Mouse (Mus musculus) lung, postnatal 10 days (tissue): ENCODE measurements around the gene Mogat2.
A peak's percentile ranks its signal among the peaks of the same experiment; 100 is the strongest.

ENCODE experiments used
- DNase-seq: peaks from one replicate; pipeline ENCODE4 v3.0.0; 2021

Mogat2 gene

DNA sequence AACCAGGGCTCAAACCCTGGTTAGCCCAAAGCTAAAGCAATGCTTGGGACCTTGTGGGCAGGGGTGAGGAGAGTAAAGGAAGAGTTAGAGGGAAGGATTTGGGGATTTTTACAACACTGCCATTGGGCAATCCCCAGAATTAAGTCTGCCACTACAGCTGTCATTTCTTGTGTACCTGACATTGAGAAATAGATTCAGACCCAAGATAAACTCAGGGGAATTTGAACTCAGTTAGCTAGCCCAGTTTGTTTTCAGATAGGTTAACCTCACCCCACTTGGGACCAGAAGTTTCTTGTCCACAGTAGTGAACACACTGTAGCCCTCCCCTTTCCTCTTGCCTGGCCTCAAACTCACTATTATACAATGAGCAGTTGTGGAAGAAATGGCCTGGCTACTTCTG, 47.0 kb downstream of the Mogat2 start:
- DNase-seq: no peak

DNA sequence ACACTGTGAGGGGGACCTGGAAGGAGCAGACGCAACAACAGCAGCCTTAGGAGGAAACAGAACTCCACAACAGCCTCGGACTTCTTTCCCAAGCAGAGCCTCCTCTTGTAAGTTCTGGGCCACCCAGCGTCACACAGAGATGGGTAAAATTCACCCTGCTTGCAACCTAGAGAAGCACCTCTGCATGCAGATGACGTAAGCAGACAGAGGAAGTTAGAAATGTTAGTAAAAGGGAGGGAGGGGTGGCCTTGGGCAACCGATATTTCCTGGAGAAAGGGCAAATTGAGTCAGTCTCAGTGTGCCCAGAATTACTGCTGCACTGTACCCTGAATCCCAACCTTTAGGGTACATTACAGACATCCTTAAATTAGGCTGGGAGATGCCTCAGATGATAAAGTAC, 48.5 kb downstream of the Mogat2 start:
- DNase-seq: no peak

DNA sequence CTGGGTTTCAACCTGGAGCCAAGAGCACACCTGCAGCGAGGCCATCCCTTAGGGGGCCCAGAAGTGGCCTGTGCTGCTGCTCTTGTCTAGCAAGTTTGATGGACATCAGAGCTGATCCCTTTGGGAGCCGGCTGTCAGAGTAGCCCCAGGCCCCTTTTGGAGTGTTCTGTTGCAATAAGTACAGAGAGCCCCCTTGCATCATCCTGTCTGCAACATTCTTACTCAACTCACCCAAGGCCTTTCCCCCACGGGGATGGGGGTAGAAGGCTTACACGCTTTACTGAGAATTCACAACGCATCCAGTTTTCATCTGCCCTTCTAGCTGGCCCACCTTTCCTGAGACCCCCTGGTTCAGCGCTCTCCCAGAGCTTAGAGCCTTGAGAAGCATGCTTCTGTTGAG, 49.8 kb downstream of the Mogat2 start:
- DNase-seq: no peak

DNA sequence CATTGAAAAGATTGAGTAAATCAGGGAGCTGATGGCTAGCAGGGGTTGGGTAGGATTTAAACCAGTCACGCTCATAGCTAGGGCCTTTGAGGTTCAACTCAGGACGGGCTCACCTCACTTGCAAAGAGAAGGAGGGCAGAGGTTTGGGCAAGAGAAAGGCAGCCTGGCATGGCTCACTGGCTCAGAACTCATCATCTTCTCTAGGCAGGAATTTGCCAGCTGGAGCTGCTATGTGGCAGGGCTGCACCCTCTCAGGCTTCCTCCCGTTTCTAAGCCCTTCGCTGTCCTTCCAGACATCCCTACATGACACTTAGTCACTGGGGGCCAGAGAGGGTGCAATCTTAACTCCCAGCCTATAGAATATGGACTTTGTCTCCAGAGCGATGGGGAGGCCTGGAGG, 51.0 kb downstream of the Mogat2 start:
- no peak for DNase-seq

DNA sequence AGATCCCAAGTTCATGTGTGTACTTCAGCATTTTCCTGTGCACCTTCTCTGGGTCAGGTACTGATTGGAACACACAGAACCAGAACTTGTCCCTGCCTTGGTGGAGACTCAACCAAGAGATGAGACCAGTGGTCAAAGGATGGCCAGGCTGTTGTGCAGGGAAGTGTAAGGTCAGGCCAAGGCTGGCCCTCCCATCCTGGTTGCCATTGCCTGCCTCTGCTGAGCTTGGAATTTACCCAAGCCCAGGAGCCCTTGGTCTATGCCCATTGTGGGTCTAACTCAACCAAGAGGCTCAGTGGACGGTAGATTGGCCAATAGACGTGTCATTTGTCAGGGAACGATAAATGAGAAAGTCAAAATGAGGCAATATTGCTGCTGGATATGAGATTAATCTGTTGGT, 53.0 kb downstream of the Mogat2 start:
- DNase-seq: no peak

DNA sequence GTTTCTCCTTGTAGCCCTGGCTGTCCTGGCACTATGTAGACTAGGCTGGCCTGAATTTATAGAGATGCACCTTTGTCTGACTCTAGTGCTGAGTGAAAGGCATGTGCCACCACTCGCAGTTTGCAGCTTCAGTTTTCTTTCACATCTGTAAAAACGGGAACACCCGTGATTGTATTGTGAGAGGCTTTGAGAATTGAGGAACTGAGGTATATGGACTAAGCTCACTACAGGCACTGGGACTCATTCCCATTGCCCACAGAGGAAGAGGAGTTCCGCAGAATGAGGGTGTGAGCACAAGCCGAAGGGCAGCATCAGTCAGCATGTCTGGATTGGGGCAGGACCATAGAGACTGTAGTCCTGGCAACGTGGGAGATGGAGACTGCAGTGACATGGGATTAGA, 54.7 kb downstream of the Mogat2 start:
- DNase-seq: no peak

DNA sequence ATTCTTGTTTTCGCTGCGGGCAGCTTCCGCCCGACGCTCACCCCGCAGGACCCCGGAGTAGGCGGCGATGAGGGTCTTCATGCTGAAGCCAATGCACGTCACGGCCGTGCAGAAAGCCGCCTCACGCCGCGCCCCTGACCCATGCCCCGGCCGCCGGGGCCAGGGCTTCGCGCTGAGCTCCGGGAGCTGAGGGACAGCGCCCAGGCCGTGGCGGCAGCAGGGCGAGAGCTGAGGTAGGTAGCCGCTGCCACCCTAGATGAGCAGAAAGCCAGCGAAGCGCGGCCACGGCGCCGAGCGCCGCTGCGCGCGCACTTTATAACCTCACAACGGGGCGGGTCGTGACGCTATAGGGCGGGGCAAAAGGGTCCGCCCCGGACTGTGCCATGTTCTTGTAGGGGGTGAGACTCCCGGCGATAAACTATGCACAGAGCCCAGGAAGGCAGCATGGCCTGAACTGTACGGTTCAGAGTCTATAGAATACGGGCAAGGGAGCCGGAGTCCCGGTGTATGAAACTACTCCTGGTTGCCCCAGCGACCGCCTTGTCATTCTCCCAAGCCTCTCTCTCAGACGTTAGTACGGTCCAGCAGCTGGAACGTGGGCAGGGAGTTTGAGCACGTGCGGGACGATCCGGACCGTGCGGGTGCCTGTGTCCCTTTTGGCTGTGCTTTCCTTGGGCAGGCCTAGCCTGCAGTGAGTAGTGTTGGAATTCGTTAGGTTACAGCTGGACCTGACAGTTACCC, 55.8 kb downstream of the Mogat2 start, which contains the start of gene Dgat2:
Dgat2 (minus strand) TSS at position 288 of the 741 bp plus-strand sequence.
- peak; percentile 91 for DNase-seq

DNA sequence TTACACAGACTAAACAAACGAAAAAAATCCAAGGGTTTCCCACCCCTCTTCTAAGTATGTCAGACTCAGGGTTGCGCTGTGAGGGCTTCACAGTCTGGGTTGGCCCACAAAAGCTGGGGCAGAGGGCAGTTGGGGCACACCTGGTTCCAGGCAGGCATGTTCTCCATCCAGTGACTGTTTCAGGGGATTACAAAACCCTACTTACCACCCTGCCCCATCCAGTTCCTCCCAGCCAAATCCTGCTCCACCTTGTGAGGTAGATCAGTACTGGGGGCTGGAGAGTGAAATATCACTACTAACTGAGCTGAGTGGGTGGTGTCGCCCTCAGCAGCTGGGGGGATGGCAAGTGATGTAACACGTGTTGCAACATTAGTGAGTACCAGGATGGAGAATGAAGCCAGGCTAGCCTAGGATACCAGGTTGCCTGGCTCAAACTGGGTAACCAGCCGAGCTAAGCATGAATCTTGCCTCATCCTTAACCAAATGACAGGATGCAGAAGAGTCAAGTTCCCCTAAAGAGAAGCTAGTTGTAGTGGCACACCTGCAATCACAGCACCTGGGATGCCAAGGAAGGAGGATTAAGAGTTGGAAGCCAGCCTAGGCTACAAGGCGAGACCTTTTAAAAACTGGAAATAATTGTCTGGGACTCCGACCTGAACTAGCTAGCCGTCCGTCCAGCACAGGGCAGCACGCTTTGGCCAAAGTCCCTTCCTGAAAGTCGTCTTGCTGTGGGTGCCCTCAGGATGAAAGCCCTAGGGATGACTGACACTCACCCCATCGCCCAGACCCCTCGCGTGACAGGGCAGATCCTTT, 56.6 kb downstream of the Mogat2 start:
- peak; percentile 25 for DNase-seq

DNA sequence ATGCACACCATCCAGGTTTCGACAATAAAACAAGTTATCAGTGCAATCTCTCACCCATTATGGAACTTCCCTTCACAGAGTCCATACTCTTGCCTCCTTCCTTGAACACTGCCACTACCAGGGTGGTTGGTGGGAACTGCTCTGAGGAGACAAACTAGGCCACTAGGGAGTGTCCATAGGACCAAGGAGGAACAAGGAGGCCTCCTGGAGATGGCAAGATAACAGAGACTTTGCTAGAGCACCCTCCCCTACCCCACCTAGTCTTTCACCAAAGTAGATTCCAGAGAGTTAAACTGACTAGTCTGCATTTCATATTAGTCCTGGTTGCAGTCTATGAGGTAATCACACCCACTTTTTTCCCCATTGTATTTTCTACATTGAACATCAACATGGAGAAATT, 58.3 kb downstream of the Mogat2 start:
- DNase-seq: no peak

DNA sequence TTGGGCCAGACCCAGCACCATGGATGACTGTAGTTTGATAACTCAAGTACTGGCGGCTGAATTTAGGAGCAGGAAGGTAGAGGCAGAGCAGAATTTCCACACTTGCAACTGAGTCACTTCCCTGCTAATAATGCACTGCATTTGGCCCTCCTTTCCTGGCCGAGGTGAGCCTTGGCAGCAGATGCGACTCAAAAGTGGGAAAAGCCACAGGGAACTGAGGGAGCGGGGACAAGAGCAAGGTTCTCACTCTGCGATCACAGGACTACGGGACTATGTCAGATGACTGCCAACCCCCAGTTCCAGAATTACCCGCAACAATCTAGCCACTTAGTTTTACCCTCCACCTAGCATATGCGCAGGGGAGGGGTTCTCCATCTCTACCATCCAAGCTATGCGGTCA, 59.1 kb downstream of the Mogat2 start:
- no peak for DNase-seq

DNA sequence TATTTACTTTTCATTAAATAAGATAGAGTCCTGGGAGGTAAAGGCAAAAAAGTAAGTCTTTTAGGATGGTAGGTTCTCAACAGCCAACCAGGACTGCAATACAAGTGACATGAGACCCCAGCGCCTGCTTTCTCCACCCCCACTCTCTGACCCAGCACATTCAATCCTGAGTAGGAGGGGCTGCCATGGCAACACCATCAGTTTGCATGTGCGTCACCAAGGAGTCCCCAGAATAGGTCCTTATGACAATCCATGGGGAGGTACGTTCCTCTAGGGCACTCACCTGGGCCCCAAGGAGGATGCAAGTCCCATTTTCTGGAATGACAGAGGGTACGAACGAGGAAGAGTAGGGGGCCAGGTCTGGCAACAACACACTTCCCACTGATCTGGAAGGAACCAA, 61.0 kb downstream of the Mogat2 start:
- DNase-seq: no peak

DNA sequence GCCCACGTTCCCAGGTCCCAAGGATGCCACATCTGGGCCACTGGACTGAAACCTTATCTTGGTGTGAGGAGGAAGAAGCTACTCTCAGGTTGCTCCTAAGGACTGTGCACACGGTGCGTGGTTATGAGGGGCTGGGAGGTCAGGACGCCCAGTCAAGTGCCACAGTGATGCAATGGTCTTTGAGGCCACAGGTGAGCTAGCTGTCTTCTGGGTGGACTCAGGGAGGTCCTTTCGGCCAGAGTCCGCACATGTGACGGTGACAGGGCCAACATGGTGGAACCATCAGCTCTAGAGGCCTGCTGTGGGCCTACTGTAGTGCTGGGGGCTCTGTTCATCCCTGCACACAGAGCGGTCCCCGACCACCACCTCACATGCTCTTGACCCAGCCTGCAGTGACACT, 62.8 kb downstream of the Mogat2 start:
- no peak for DNase-seq

DNA sequence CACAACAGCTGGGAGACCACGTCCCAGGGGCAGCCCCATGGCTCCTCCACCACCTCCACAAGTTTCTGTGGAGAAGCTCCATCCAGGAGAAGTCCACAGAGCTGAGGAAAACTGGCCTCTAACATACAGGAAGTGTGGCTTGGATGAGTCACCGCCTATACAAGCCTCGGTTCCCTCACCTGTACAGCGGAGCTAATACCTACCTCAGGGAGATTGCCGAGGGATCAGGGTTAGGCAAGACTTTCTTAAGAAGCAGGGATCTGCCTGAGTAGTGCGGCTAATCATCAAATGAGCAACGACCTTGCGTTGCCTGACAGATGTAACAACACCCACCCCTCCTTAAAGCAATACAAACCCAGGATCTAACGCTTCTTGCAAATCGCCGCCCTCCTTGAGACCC, 63.3 kb downstream of the Mogat2 start:
- DNase-seq: no peak

DNA sequence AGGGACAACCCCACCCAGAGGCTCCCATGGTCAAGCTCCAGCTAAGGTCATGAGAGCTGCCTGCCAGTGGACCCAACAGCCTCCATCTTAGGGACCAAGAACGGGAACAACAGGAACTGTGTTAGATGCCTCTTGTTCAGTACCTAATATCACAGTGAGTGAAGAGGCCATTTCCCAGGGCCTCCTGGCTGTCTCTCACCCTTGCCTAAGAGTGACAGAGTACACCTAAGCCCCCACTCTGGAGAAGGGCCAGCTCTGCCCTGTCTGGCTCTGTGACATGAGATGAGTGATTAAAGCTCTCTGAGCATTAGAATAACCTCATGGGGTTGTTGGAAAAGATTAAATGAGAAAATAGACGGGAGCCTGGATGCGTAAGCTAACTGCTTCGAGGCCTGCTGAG, 64.4 kb downstream of the Mogat2 start:
- DNase-seq: no peak

DNA sequence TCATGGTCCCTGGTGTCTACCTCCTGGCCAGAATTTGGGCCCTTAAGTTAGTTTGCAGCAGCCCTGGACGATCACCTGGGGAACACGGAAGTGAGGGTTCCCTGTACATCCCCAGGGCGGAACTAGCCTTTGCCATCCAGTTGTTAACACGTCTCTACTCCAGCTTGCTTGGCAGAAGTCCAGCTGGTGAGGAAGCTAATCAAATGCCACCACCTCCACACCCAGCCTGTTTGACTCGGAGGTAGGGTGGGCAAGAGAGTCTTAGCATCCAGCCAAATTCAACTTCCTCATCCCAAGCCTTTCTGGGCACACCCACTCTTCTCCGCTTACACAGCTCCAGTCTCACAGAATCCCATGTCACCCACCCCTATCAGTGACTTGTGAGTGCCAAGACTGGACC, 65.5 kb downstream of the Mogat2 start:
- peak; percentile 44 for DNase-seq

DNA sequence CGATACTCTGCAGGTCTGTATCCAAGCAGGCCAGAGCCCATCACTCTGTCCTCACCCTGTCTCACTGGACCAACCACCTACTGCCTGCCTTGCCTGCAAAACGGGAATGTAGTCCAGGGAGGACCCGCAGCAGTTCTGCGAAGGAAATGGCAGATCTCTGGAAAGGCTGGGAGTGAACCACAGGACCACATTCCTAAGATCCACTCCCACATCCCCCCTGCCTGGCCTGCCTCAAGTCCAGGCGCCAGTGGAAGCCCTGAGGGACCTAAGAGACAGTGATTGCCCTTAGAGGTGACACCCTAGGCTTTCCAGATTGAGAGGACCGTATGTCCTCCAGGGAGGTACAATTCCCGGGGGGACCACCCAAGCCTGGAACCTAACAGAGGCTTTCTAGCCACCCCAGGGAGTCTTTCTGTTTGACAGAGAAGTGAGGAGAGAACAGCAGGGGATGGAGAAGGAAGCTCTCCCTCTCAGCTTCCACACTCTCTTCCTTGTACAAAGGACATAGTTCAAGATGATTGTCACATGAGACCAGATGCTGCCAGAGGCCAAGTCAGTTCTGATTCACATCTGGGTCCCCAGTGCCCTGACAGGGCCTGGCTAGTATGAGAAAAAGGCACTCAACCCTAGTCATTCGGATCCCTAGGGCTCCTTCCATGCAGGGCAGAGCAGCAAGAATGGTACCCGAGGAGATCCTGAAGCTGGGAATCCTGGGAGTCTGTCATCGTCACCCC, 66.5 kb downstream of the Mogat2 start:
- no peak for DNase-seq

DNA sequence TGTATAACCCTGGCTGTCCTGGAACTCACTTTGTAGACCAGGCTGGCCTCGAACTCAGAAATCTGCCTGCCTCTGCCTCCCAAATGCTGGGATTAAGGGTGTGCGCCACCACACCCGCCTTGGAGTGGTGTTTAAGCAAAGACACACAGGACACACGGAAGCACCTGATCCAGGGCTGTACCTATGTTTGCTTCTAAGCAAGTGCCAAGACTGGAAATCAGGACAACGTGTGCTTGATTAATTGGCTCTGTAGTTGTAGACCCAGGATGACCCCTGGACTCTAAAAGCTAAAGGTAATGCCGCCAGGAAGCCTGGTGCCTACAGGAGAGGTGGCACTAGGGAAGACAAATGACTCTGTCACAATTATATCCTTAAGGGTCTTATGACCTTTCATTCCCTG, 67.9 kb downstream of the Mogat2 start:
- DNase-seq: no peak

DNA sequence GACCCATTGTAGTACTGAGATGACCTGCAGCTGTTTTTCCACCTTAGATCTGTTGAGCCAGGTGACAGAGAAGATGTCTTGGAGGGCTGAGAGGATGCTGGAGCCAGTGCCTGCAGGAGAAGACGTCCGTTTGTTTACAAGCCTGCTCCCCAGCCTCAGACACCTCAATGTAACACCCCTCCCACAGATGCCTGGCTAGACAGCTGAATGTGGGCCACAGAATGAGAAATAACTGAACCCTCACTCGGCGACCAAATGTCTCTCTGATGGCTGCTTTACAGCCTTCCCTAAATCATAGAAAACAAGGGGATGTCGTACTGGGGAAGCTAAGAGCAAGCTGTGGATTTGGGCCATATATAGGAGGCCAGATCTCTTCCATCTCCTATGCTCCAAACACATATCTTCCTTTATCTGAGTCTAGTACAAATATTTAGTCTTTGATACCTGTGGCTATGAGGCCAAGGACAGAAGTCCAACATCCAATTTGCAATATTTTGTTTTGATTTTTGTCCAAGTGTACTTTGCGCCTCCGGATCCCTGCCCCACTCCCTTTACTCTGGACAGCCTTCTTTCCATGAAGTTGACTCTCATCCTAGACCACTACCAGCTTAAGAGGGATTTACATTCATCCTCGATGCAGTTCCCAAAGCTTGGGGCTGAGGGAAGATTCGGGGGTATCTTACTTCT, 68.6 kb downstream of the Mogat2 start:
- no peak for DNase-seq
